ENCODE assay signal across 15 mouse cellular contexts in the genomic region with DNA sequence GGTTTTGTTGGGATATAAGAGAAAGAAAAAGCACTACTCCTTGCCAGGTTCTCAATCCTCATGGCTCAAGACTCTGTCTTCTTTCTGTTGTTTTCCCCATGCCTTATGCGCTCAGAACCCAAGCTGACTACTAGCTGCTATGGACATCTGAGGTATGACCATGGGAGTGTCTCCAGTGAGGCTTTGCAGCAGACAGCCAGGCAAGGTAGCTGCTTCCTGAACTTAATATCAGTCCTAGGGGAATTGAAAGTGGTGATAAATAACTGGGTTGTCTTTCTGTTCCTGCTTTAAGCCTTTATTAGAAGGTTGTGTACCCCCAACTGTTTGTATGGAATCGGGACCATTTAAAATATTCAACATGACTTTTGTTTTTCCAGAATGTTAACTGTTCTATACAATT.
"Had no signal": no experiment of that assay in that cellular context is flagged by ENCODE, and none has a peak within 500 bp of the region (broad histone marks: within the 10 kb centered on the region; RNA-seq: fewer than 3 reads in every experiment).

No protein-coding gene starts in this region.

- DNase-seq: retina, postnatal 1 day; right cerebral cortex, adult 18-20 months; right cerebral cortex, postnatal 14 days; right cerebral cortex, postnatal 25 days; right cerebral cortex, postnatal 4 days; spleen, adult 18-20 months; thymus, adult 18-20 months; thymus, adult 2 months; thymus, postnatal 14 days; thymus, postnatal 25 days; thymus, postnatal 36 days; thymus, postnatal 4 days had no signal

- H3K9ac ChIP-seq: neural tube, embryonic 15.5 days; stomach, embryonic 15.5 days had no signal

- H3K36me3 ChIP-seq: neural tube, embryonic 15.5 days; stomach, embryonic 15.5 days had no signal

- H3K27me3 ChIP-seq: neural tube, embryonic 15.5 days; stomach, embryonic 15.5 days had no signal

- H3K4me2 ChIP-seq: neural tube, embryonic 15.5 days; stomach, embryonic 15.5 days had no signal

- H3K27ac ChIP-seq: neural tube, embryonic 15.5 days; stomach, embryonic 15.5 days; stomach, postnatal 0 days had no signal

- H3K9me3 ChIP-seq: neural tube, embryonic 15.5 days; stomach, embryonic 15.5 days had no signal

- H3K4me3 ChIP-seq: neural tube, embryonic 15.5 days; stomach, embryonic 15.5 days had no signal

- H3K4me1 ChIP-seq: neural tube, embryonic 15.5 days; stomach, embryonic 15.5 days had no signal
